Mouse (Mus musculus) spleen, adult 18-20 months (tissue): ENCODE measurements at regions not wholly inside any gene's neighbourhood (a gene's known extent, or its start where the extent isn't known, plus 50 kb on each side); places are given as distances from the start of the nearest gene placed in this dataset.

ENCODE experiments used
- DNase-seq, 2 experiments: peaks; one replicate each; pipeline ENCODE4 v3.0.0; 2022; ENCODE audit warnings: mixed read lengths in 2 of 2

DNA sequence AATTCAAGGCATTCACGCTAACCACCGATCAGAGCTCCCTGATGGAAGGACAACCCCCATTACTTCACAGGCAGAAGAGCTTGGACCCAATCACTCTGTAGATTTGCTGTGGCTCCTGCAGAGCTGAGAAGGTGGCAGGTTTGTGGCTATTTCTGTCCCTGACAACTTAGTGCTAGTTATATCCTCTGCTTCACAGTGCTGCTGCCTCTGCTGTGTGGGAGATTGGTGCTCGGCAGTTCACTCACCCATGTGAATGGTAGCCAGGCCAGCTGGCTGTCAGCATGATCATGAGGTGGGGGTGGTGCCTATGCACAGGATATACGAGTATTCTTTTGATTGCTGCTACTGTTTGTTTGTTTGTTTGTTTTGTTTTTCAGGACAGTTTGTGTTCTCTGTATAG is 113.9 kb downstream of the Gm10131 start:
- DNase-seq, result no peak

DNA sequence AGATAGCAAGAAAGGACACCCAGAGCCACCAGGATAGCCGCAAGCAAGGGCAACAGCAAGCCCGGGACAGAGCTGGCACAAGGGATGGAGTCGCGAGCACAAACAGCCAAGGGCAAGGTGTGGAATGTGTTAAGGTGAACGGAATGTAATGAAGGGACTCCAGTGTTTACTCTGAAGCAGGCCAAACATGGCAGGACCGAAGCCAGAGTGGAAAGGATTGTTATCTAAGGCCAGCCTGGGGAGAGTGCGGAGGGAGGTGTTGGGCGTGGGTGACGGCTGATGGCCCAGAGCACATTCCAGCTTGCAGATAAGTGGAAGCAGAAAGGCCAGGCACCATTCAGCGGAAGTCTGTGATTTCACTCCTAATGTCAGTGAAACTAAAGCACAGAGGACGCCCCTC is 118.6 kb downstream of the Gm10131 start:
- DNase-seq, result no peak

DNA sequence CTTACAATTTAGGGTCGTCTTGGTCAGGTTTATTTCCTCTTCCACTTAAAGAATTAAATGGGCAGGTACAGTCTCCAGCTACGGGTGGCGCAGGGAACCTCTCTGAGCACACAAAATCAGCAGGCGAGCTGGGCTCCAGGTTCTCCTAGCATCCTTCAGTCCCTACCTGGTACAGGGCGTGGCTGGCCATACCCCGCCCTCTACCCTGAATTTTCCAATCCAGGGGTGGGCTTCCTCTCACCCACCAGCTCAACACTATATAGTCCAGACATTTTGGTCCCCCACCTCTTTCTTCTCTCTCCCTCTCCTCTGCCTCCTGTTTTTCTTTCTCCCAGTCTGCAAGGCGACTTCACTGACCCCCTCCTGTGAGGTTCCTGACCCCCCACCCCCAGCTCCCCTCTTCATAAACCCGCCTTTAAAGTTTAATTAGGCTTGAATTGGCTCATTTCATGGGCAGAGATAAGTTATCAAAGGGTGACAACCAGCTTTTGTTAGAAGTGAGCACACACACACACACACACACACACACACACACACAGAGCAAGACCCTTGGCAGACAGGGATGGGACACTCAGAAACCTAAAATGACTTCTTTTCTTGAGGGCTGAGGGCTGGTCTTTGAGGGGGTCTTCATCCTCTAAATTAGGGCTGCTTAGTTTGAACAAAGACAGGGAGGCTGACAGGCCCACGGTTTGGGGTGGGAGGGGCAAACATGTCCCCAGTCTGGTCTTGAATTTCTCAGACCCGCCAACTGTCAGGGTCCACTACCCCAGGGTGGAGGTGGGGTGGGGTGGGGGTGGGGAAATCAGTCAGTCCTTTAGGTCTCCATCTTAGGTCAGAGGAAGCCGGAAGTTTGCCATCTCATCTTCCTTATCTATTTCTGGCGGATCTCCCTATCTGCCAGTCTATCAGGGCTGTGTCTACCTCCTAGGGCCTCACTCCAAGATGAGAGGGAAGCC is 119.3 kb downstream of the Gm10131 start:
- no peak for DNase-seq

DNA sequence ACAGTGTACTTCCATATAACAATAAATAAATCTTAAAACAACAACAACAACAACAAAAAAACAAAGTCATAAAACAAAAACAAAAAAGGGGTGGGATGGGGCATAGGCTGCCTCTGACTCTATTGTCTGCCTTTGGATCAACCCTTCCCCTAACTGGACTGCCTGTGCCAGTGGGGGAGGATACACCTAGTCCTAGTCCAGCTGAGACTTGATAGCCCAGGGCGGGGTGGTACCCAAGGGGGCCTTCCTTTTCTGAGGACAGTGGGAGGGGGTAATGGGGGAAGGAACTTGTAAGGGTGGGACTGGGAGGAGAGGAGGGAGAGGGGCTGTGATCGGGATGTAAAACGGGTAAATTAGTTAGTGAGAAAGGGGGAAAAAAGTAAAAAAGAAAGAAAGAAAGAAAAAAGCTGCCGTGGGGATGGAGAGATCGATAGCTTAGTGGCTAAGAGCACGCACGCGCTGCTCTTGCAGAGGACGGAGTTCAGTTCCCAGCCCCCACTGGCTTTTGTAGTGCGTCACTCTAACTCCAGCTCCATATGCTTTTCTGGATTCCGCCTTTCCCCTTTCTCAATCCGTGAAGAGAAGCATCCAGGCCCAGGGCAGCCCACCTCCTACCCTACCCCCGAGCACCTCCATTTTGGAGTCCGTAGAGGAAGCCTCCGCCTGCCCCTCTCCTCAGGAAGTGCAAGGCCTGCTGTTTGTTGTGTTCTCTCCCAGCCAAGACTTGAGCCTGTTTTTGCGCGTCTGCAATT is 120.2 kb downstream of the Gm10131 start:
- no peak for DNase-seq

DNA sequence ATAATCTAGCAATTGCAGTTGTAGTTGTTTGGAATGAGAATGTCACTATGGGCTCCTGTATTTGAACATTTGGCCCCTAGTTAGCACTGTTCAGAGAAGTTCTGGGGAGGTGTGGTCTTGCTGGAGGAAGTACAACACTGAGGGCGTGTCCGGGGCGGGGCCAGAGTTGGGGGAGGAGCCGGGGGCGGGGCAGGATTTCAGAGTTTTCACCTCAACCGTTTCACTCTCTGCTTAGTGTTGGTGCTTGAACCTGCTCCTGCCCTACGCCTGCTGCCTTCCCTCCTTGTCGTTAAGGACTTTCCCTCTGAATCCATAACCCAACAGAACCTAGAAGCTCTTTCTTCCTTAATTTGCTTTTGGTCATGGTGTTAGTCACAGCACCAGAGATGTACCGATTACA is 121.5 kb downstream of the Gm10131 start:
- no peak for DNase-seq

DNA sequence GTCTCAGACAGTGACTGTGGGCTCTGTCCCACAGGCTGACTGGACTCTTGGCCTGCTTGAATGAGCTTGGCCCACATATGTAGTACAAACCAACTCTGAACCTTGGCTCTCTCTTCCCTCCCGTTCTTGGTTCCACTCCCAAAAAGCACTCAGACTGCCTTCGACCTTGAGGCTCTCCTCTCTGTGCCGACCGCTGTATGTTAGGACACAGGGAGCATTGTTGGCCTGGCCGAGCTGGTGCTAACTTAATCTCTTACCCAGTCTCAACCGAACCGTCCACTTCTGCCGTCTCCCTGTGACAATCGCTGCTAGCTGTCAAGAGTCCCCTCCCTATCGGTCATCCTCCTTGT is 123.8 kb downstream of the Gm10131 start:
- no peak for DNase-seq

DNA sequence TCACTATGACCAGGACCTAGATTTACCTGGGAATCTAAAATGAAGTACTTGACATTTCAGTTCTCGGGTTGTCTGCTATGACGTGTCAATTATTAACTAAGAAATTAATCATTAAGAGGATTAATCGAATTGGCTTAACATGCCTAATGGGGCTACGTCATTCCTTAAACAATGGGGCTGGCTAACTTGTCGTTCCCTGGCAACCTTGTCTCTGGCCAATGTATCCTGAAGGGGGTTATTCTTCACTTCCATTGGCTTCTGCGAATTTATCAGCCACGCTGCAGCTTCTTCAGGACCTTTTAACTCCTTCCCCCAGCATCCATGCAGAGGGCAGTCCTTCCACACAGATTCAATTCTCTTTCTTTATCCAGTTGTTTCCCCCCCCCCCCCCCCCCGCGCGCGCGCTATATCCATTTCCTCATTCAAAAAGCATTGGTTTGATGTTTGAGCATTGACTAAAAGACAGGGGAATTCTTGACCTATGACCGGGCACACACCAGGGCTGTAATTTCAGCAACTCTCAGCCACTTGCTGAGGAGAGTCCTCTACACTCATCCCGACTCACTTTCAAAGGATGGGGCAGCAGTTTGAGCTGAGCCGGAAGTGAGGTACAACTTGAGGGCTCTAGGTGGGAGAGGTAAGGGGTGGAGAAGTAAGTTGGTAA is 124.3 kb downstream of the Gm10131 start:
- DNase-seq, result no peak

DNA sequence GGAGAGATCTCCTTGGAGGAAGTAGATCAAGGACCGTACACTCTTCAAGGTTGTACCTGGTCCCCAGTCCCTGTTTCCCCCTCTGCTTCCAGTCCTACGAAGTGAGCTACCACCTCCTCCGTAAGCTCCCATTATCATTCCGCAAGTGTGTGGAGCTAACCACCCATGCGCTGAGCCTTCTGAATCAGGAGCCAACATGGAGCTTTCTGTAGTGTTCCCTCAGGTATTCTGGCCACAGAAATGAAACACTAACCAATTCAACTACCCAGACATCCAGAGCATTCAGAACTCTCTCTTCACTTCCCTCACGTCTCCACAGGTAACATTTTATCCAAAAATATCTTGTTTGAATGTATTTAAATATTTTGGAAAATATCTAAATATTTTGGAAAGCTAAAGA is 124.9 kb downstream of the Gm10131 start:
- DNase-seq, result no peak

DNA sequence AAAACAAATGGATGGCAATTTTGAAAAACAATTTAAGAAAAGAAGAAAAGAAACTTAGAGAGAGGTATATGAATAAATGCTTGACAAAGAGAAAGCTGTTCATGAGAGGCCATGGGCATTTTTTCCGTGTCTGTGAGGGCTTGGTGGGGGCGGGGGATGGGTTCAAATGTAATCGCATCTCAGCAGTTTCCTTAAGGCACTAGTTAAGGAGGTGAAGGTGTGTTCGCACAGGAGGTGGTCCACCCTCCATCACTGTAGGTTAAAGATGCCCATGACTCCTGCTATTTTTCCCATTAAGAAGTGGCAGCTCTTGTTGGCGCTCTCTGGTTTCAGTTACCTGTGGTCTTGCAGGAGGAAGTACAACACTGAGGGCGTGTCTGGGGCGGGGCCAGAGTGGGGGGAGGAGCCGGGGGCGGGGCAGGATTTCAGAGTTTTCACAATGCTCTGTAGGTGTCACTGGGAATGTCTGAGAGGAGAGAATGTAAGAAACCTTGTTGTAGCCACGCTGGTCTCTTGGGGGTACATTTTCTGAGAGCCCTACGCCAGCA is 126.0 kb downstream of the Gm10131 start:
- no peak for DNase-seq

DNA sequence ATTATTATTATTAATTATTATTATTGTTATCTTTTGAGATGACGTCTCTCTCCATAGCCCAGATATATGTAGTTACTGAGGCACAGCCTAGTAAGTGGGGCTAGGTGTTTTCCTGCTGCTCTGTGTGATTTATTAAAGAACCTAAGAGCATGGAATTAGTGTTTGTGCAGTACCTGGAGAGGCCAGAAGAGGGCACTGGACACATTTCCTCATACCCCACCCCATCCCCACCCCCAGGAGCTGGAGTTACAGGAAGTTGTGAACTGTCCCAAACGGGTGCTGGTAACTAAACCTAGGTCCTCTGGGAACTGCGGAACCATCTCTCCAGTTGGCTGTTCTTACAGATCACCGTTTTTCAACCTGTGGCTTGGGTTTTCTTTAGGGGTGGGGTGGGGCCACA is 129.9 kb downstream of the Gm10131 start:
- peak in 1 of 2 experiments; percentile 23 for DNase-seq

DNA sequence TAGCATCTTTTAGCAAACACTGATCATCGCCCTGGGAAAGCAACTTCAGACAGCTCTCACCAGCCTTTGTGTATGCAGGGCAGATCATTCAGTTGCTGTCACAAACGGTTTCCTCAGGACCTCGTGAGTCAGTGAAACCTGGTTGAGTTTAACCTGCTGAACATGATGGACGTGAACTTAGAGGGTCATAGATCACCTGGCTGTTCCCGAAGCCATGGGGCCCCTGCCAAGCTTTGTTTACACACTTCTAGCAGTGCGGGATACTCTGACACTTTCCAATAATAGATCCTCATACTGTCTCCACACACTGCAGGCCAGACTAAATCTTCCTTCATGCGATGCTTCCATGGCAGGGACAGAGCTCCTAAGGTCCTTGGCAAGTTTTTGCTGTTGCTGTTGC is 130.5 kb downstream of the Gm10131 start:
- no peak for DNase-seq
